In the genomic region with DNA sequence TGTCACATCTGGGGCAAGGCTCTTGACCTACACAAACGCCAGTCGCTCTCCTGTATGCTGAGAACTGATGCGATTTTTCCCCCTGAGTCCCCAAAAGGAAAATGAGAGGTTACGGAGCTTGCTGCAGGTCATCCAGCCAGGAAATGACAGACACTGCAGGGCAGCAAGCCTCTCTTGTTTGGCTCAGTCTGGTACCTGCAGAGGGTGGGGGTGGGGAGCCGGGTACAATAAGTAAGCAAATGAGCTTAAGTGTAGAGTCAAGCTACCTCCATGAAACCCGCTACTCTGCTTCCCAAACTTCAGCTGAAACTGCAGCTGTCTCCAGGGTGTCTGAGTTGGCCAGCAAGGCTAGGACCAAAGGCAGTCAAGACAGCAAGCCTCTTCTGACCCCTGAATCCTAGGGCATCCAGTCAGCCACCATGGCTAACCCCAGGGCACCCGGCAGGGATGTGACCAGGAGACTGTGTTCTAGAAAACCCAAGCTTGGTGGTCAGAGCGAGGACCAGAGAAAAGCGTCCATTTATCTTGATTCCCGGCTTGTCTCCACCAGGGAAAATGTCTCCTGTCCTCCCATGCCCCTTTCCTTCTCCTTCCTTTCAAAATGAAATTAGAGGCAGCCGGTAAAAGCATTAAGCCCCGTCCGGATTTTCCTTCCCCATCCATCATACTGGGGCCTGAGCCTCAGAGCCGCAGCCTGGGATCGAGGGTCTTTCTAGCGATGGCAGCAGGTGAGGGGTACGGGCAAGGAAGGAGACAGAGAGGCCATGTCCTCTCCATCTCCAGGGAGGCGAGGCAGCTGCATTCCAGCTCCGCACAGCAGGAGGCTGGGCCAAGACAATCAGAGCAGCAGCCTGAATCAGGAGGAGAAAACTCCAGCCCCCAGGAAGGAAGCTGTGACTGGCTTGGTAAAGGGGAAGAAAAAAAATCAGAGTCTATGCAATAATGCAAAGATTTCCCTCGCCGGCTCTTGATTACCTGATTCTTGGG, we compare ENCODE assay signal across 12 mouse cellular contexts.
DNase-seq lines count a peak whose midpoint lies in the region; ATAC-seq and TF ChIP-seq lines count a peak whose summit lies in the region.
"Had no signal": no experiment of that assay in that cellular context is flagged by ENCODE, and none has a peak within 500 bp of the region (broad histone marks: within the 10 kb centered on the region; RNA-seq: fewer than 3 reads in every experiment).

No protein-coding gene starts in this region.

- no peak for TF ChIP-seq POLR2A in olfactory bulb, adult 2 months (IDR thresholded peaks at IDR 0.05; ENCODE audit: insufficient read depth, low read depth, low read length)

- H3K9me3 ChIP-seq in kidney, embryonic 16.5 days (ENCODE audit: low read length) = no peaks in the 10 kb centered on the region
- 0 out of 2 replicates have a peak, but pooled peaks cover 5% of the 10 kb centered on the region for H3K9me3 ChIP-seq in embryonic facial prominence, embryonic 12.5 days
- H3K9me3 ChIP-seq in limb, embryonic 10.5 days (replicated peaks) = no peaks in the 10 kb centered on the region

- H3K27ac ChIP-seq in kidney, embryonic 16.5 days (ENCODE audit: low read length) = no peak overlapping the region
- H3K27ac ChIP-seq in embryonic facial prominence, embryonic 12.5 days = peak overlapping the region; percentile 17; the same call in 1 of the 2 replicates
- peak overlapping the region; percentile 75 for H3K27ac ChIP-seq in limb, embryonic 10.5 days
- H3K27ac ChIP-seq in olfactory bulb, adult 2 months (ENCODE audit: insufficient read depth, low read depth, low read length) = peak overlapping the region; percentile 62

- no peaks in the 10 kb centered on the region for H3K36me3 ChIP-seq in kidney, embryonic 16.5 days (ENCODE audit: insufficient read depth, low read length)
- H3K36me3 ChIP-seq in embryonic facial prominence, embryonic 12.5 days = no peaks in the 10 kb centered on the region
- H3K36me3 ChIP-seq in limb, embryonic 10.5 days = no peaks in the 10 kb centered on the region
- H3K36me3 ChIP-seq: G1E had no signal

- H3K9ac ChIP-seq in kidney, embryonic 16.5 days (replicated peaks; ENCODE audit: low read length) = no peak overlapping the region
- no peak overlapping the region for H3K9ac ChIP-seq in embryonic facial prominence, embryonic 12.5 days

- peaks cover 15% of the 10 kb centered on the region; the same call in 1 of the 2 replicates for H3K4me1 ChIP-seq in kidney, embryonic 16.5 days (ENCODE audit: insufficient read depth, low read length)
- H3K4me1 ChIP-seq in embryonic facial prominence, embryonic 12.5 days = peaks cover 24% of the 10 kb centered on the region
- H3K4me1 ChIP-seq in limb, embryonic 10.5 days = peaks cover 40% of the 10 kb centered on the region
- H3K4me1 ChIP-seq in olfactory bulb, adult 2 months (ENCODE audit: control insufficient read depth, insufficient read depth, low read length) = peaks cover 39% of the 10 kb centered on the region

- DNase-seq in kidney, adult 11 months = no peak
- DNase-seq in limb, embryonic 10.5 days (ENCODE audit: low spot score) = no peak
- DNase-seq in B cell, adult 2 months = no peak
- no peak for DNase-seq in cerebellum, postnatal 36 days
- DNase-seq in thymus, postnatal 0 days (ENCODE audit: low spot score) = no peak
- DNase-seq: heart, postnatal 14 days; kidney, postnatal 4 days; thymus, postnatal 4 days had no signal

- peak overlapping the region; percentile 11 for H3K4me2 ChIP-seq in kidney, embryonic 16.5 days (replicated peaks; ENCODE audit: low read depth, low read length)
- H3K4me2 ChIP-seq in embryonic facial prominence, embryonic 12.5 days (replicated peaks) = peak overlapping the region; percentile 17

- peaks cover 8% of the 10 kb centered on the region; the same call in 1 of the 2 replicates for H3K27me3 ChIP-seq in kidney, embryonic 16.5 days (ENCODE audit: insufficient read depth, low read length)
- H3K27me3 ChIP-seq in embryonic facial prominence, embryonic 12.5 days = peaks cover 16% of the 10 kb centered on the region
- peaks cover 22% of the 10 kb centered on the region; the same call in 1 of the 2 replicates for H3K27me3 ChIP-seq in limb, embryonic 10.5 days (ENCODE audit: low read depth, poor library complexity, severe bottlenecking)

- no peak overlapping the region for H3K4me3 ChIP-seq in kidney, embryonic 16.5 days (ENCODE audit: low read length)
- no peak overlapping the region for H3K4me3 ChIP-seq in embryonic facial prominence, embryonic 12.5 days
- peak overlapping the region; percentile 35 for H3K4me3 ChIP-seq in limb, embryonic 10.5 days
- no peak overlapping the region for H3K4me3 ChIP-seq in olfactory bulb, adult 2 months (ENCODE audit: insufficient read depth, low read depth, low read length)

- no peak for ATAC-seq in kidney, embryonic 16.5 days (ENCODE audit: low FRiP score, low TSS enrichment)
- no peak for ATAC-seq in embryonic facial prominence, embryonic 12.5 days (ENCODE audit: insufficient number of reproducible peaks, insufficient read depth, low FRiP score, low TSS enrichment)

- no peak for TF ChIP-seq CTCF in olfactory bulb, adult 2 months (IDR thresholded peaks at IDR 0.05; ENCODE audit: insufficient read depth, low read depth, low read length)

- 12% methylated on average over 21 of the region's 21 CpGs for WGBS in kidney, embryonic 16.5 days
- 4% methylated on average over 21 of the region's 21 CpGs for WGBS in embryonic facial prominence, embryonic 12.5 days
- 6% methylated on average over 21 of the region's 21 CpGs for WGBS in limb, embryonic 10.5 days
- 31% methylated on average over 21 of the region's 21 CpGs for WGBS in olfactory bulb, adult 2 months
